Mouse (Mus musculus): ENCODE measurements around the gene Dennd6a. TPM values are rescaled to one million over a fixed set of nuclear protein-coding genes. Genes with fewer than 3 reads are reported as not detected.

The Dennd6a gene
- polyA plus RNA-seq, 1 experiment from 2014 or later, result 33.6 TPM

GRCm38 (mm10) chr14:26562247-26562646 is 11.4 kb upstream of the Dennd6a start:
- H3K27ac ChIP-seq, result no peak overlapping the region
- no peak overlapping the region for H3K4me3 ChIP-seq (replicated peaks; ENCODE audit: low read depth, low read length)
- no peaks in the 10 kb centered on the region for H3K4me1 ChIP-seq (replicated peaks; ENCODE audit: insufficient read depth, low read length)
- no peaks in the 10 kb centered on the region for H3K36me3 ChIP-seq (ENCODE audit: insufficient read depth, low read length)
- DNase-seq (ENCODE audit: low spot score), result no peak
- 77% methylated on average over 2 of the region's 2 CpGs for WGBS
- no peak for TF ChIP-seq CTCF (IDR thresholded peaks at IDR 0.05; ENCODE audit: low read depth)
- H3K9me3 ChIP-seq (replicated peaks; ENCODE audit: low read length), result no peaks in the 10 kb centered on the region
- no peak overlapping the region for H3K4me2 ChIP-seq (ENCODE audit: low read length)
- ATAC-seq (replicated peaks; ENCODE audit: low FRiP score, low read depth), result no peak
- no peak overlapping the region for H3K9ac ChIP-seq (ENCODE audit: low read depth, low read length)
- H3K27me3 ChIP-seq (ENCODE audit: insufficient read depth, low read length), result no peaks in the 10 kb centered on the region

GRCm38 (mm10) chr14:26569880-26570279 is 3.8 kb upstream of the Dennd6a start:
- H3K36me3 ChIP-seq (ENCODE audit: insufficient read depth, low read length), result no peaks in the 10 kb centered on the region
- no peak for DNase-seq (ENCODE audit: low spot score)
- no peak overlapping the region for H3K27ac ChIP-seq
- no peaks in the 10 kb centered on the region for H3K9me3 ChIP-seq (replicated peaks; ENCODE audit: low read length)
- no peaks in the 10 kb centered on the region for H3K27me3 ChIP-seq (ENCODE audit: insufficient read depth, low read length)
- no peak overlapping the region for H3K4me3 ChIP-seq (replicated peaks; ENCODE audit: low read depth, low read length)
- no peaks in the 10 kb centered on the region for H3K4me1 ChIP-seq (replicated peaks; ENCODE audit: insufficient read depth, low read length)
- TF ChIP-seq CTCF (IDR thresholded peaks at IDR 0.05; ENCODE audit: low read depth), result no peak
- no peak overlapping the region for H3K4me2 ChIP-seq (ENCODE audit: low read length)
- WGBS, result 78% methylated on average over 4 of the region's 4 CpGs
- no peak overlapping the region for H3K9ac ChIP-seq (ENCODE audit: low read depth, low read length)
- ATAC-seq (replicated peaks; ENCODE audit: low FRiP score, low read depth), result no peak

GRCm38 (mm10) chr14:26571951-26572675 is 1.5 kb upstream of the Dennd6a start:
- DNase-seq (ENCODE audit: low spot score) (no peak), ATAC-seq (replicated peaks; ENCODE audit: low FRiP score, low read depth) (no peak)
- no peak overlapping the region for H3K4me2 ChIP-seq (ENCODE audit: low read length)
- no peak overlapping the region for H3K4me3 ChIP-seq (replicated peaks; ENCODE audit: low read depth, low read length)
- no peaks in the 10 kb centered on the region for H3K27me3 ChIP-seq (ENCODE audit: insufficient read depth, low read length)
- no peak overlapping the region for H3K9ac ChIP-seq (ENCODE audit: low read depth, low read length)
- no peak for TF ChIP-seq CTCF (IDR thresholded peaks at IDR 0.05; ENCODE audit: low read depth)
- H3K36me3 ChIP-seq (ENCODE audit: insufficient read depth, low read length), result no peaks in the 10 kb centered on the region
- no peak overlapping the region for H3K27ac ChIP-seq
- H3K9me3 ChIP-seq (replicated peaks; ENCODE audit: low read length), result no peaks in the 10 kb centered on the region
- WGBS, result 50% methylated on average over 4 of the region's 4 CpGs
- H3K4me1 ChIP-seq (replicated peaks; ENCODE audit: insufficient read depth, low read length), result no peaks in the 10 kb centered on the region

- Histone ChIP-seq H3K36me3 (ENCODE audit: insufficient read depth, low read length) (no peaks in the 10 kb centered on the region), H3K27ac (no peak overlapping the region), H3K9ac (ENCODE audit: low read depth, low read length) (no peak overlapping the region), H3K27me3 (ENCODE audit: insufficient read depth, low read length) (no peaks in the 10 kb centered on the region), H3K4me3 (replicated peaks; ENCODE audit: low read depth, low read length) (no peak overlapping the region), H3K9me3 (replicated peaks; ENCODE audit: low read length) (no peaks in the 10 kb centered on the region), H3K4me2 (ENCODE audit: low read length) (no peak overlapping the region), H3K4me1 (replicated peaks; ENCODE audit: insufficient read depth, low read length) (no peaks in the 10 kb centered on the region)
- ATAC-seq (replicated peaks; ENCODE audit: low FRiP score, low read depth), result no peak
- DNase-seq (ENCODE audit: low spot score), result no peak
- TF ChIP-seq CTCF (IDR thresholded peaks at IDR 0.05; ENCODE audit: low read depth), result no peak
- 57% methylated on average over 3 of the region's 3 CpGs for WGBS
These were observed 2.7 kb downstream of the Dennd6a start for GRCm38 (mm10) chr14:26576255-26576780.

GRCm38 (mm10) chr14:26578791-26579191 is 5.1 kb downstream of the Dennd6a start:
- peaks cover 5% of the 10 kb centered on the region; the same call in 1 of the 2 replicates for H3K36me3 ChIP-seq (ENCODE audit: insufficient read depth, low read length)
- no peaks in the 10 kb centered on the region for H3K4me1 ChIP-seq (replicated peaks; ENCODE audit: insufficient read depth, low read length)
- no peaks in the 10 kb centered on the region for H3K9me3 ChIP-seq (replicated peaks; ENCODE audit: low read length)
- DNase-seq (ENCODE audit: low spot score), result no peak
- 67% methylated on average over 6 of the region's 6 CpGs for WGBS
- no peak for ATAC-seq (replicated peaks; ENCODE audit: low FRiP score, low read depth)
- no peak overlapping the region for H3K9ac ChIP-seq (ENCODE audit: low read depth, low read length)
- H3K4me3 ChIP-seq (replicated peaks; ENCODE audit: low read depth, low read length), result no peak overlapping the region; the same call in 1 of the 2 replicates
- H3K4me2 ChIP-seq (ENCODE audit: low read length), result peak overlapping the region; percentile 56; the same call in 1 of the 2 replicates
- TF ChIP-seq CTCF (IDR thresholded peaks at IDR 0.05; ENCODE audit: low read depth), result no peak
- H3K27me3 ChIP-seq (ENCODE audit: insufficient read depth, low read length), result no peaks in the 10 kb centered on the region
- H3K27ac ChIP-seq, result peak overlapping the region; percentile 100; the same call in 1 of the 2 replicates

- no peaks in the 10 kb centered on the region for H3K9me3 ChIP-seq (replicated peaks; ENCODE audit: low read length)
- under 1% methylated on average over 78 of the region's 79 CpGs for WGBS
- H3K9ac ChIP-seq (ENCODE audit: low read depth, low read length), result peak overlapping the region; percentile 100
- H3K4me3 ChIP-seq (replicated peaks; ENCODE audit: low read depth, low read length), result peak overlapping the region; percentile 86
- TF ChIP-seq CTCF (IDR thresholded peaks at IDR 0.05; ENCODE audit: low read depth), result no peak
- H3K4me2 ChIP-seq (ENCODE audit: low read length), result peak overlapping the region; percentile 56
- peak; percentile 95 for ATAC-seq (replicated peaks; ENCODE audit: low FRiP score, low read depth)
- H3K27me3 ChIP-seq (ENCODE audit: insufficient read depth, low read length), result no peaks in the 10 kb centered on the region
- H3K27ac ChIP-seq, result peak overlapping the region; percentile 100
- H3K4me1 ChIP-seq (replicated peaks; ENCODE audit: insufficient read depth, low read length), result no peaks in the 10 kb centered on the region
- DNase-seq (ENCODE audit: low spot score), result peak; percentile 95
- H3K36me3 ChIP-seq (ENCODE audit: insufficient read depth, low read length), result peaks cover 5% of the 10 kb centered on the region; the same call in 1 of the 2 replicates
These were observed 6.0 kb downstream of the Dennd6a start for GRCm38 (mm10) chr14:26579346-26580343.
